Mouse (Mus musculus): Measurements from ENCODE around the gene Cd81.

Gene Cd81

GRCm38 (mm10) chr7:143112395-143112794 lies 59.9 kb downstream of the Cd81 start:
- no peak for DNase-seq (ENCODE audit: low spot score in 2 of 2)

GRCm38 (mm10) chr7:143114773-143115172 lies 62.2 kb downstream of the Cd81 start:
- no peak for DNase-seq (ENCODE audit: low spot score in 2 of 2)

GRCm38 (mm10) chr7:143116521-143116920 lies 64.0 kb downstream of the Cd81 start:
- DNase-seq (ENCODE audit: low spot score in 2 of 2), result no peak
